Mouse (Mus musculus): ENCODE measurements around the gene Lyrm1.

DNA sequence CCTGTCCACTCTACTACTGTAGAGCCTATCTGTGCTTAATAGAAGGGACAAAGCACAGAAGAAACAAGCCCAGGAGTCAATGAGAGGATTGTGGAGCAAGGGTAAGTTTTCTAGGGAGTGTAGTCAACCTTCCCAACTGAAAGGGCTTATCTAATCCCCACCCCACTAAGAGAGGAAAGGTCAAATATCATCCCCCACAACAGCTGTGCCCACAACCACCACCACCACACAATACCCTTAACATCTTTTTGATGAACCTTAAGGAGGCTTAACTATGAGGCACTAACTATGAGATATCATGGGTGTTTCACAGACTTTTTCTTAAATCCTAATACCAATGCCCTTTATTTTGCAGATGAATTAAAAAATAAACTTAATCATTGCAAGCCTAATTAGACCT, 43.2 kb upstream of the Lyrm1 start:
- TF ChIP-seq CTCF (IDR thresholded peaks at IDR 0.05; ENCODE audit: extremely low read depth, insufficient read depth, low read length) (no peak), POLR2A (IDR thresholded peaks at IDR 0.05; ENCODE audit: extremely low read depth, insufficient read depth, low read length) (no peak)

All from cortical plate, adult 2 months (tissue).